10 mouse cellular contexts compared by ENCODE assay signal in genomic region chr19:25137907-25138820, GRCm38 (mm10).
A peak's percentile ranks its signal among the peaks of the same experiment; 100 is the strongest.
DNase-seq lines count a peak whose midpoint lies in the region; ATAC-seq lines count a peak whose summit lies in the region.
"Had no signal": no experiment of that assay in that cellular context is flagged by ENCODE, and none has a peak within 500 bp of the region (broad histone marks: within the 10 kb centered on the region; RNA-seq: fewer than 3 reads in every experiment).

No protein-coding gene starts in this region.

- H3K9ac ChIP-seq in neural tube, embryonic 15.5 days (replicated peaks) = no peak overlapping the region
- no peak overlapping the region for H3K9ac ChIP-seq in forebrain, embryonic 11.5 days (ENCODE audit: low read length)
- H3K9ac ChIP-seq: forebrain, embryonic 12.5 days had no signal

- DNase-seq in adrenal gland, postnatal 36 days = peak; percentile 31 to 41
- DNase-seq in adrenal gland, adult 18-20 months (ENCODE audit: low spot score in 2 of 2) = no peak
- peak; percentile 75 for DNase-seq in A20 (ENCODE audit: low read depth, low spot score)
- peak; percentile 2 for DNase-seq in lung, postnatal 14 days
- DNase-seq in urinary bladder, adult 2 months (ENCODE audit: low spot score) = no peak
- no peak for DNase-seq in forebrain, embryonic 11.5 days (ENCODE audit: low spot score)
- DNase-seq: cerebellum, postnatal 14 days had no signal

- no peak overlapping the region for H3K27ac ChIP-seq in neural tube, embryonic 15.5 days (replicated peaks)
- no peak overlapping the region for H3K27ac ChIP-seq in forebrain, embryonic 11.5 days (ENCODE audit: low read depth, low read length)
- H3K27ac ChIP-seq: forebrain, embryonic 12.5 days had no signal

- WGBS in neural tube, embryonic 15.5 days = 84% methylated on average over 16 of the region's 16 CpGs
- 87% methylated on average over 16 of the region's 16 CpGs for WGBS in forebrain, embryonic 11.5 days

- no peaks in the 10 kb centered on the region for H3K27me3 ChIP-seq in neural tube, embryonic 15.5 days (replicated peaks)
- H3K27me3 ChIP-seq in forebrain, embryonic 11.5 days (ENCODE audit: control insufficient read depth, insufficient read depth, low read length) = no peaks in the 10 kb centered on the region
- H3K27me3 ChIP-seq: forebrain, embryonic 12.5 days had no signal

- H3K36me3 ChIP-seq in neural tube, embryonic 15.5 days = no peaks in the 10 kb centered on the region
- no peaks in the 10 kb centered on the region for H3K36me3 ChIP-seq in forebrain, embryonic 11.5 days (ENCODE audit: control insufficient read depth, insufficient read depth, low read length)
- H3K36me3 ChIP-seq: forebrain, embryonic 12.5 days had no signal

- H3K4me1 ChIP-seq in neural tube, embryonic 15.5 days = no peaks in the 10 kb centered on the region
- H3K4me1 ChIP-seq in forebrain, embryonic 11.5 days (replicated peaks; ENCODE audit: control insufficient read depth, insufficient read depth, low read length) = no peaks in the 10 kb centered on the region
- H3K4me1 ChIP-seq: forebrain, embryonic 12.5 days had no signal

- H3K4me3 ChIP-seq in neural tube, embryonic 15.5 days (replicated peaks) = no peak overlapping the region
- H3K4me3 ChIP-seq in forebrain, embryonic 11.5 days (ENCODE audit: low read depth, low read length) = no peak overlapping the region
- H3K4me3 ChIP-seq: forebrain, embryonic 12.5 days had no signal

- peak; percentile 59 to 79 for ATAC-seq in hematopoietic stem cell, adult 5-6 weeks (replicated peaks in 1 of 2; ENCODE audit: insufficient read depth in 1 of 2, low FRiP score in 2 of 2, low TSS enrichment in 1 of 2, low read depth in 1 of 2, poor library complexity in 2 of 2, severe bottlenecking in 2 of 2)
- ATAC-seq in neural tube, embryonic 15.5 days (ENCODE audit: low FRiP score) = no peak
- no peak for ATAC-seq in forebrain, embryonic 11.5 days (replicated peaks; ENCODE audit: low FRiP score)

- no peaks in the 10 kb centered on the region for H3K9me3 ChIP-seq in neural tube, embryonic 15.5 days (replicated peaks)
- H3K9me3 ChIP-seq in forebrain, embryonic 11.5 days (ENCODE audit: control insufficient read depth, low read length) = no peaks in the 10 kb centered on the region
- H3K9me3 ChIP-seq: forebrain, embryonic 12.5 days had no signal

- no peak overlapping the region for H3K4me2 ChIP-seq in neural tube, embryonic 15.5 days
- no peak overlapping the region for H3K4me2 ChIP-seq in forebrain, embryonic 11.5 days (ENCODE audit: low read depth, low read length, severe bottlenecking)
- H3K4me2 ChIP-seq: forebrain, embryonic 12.5 days had no signal

Comparison
In these comparisons a context has a peak if more than half of its experiments do, and no peak if none do; other contexts are left out.
1. DNase-seq: peak in adrenal gland, postnatal 36 days (2 of 2), A20 (single experiment) and lung, postnatal 14 days (single experiment); none in adrenal gland, adult 18-20 months (0 of 2), urinary bladder, adult 2 months (single experiment) and forebrain, embryonic 11.5 days (single experiment).
2. ATAC-seq: peak in hematopoietic stem cell, adult 5-6 weeks (2 of 2); none in neural tube, embryonic 15.5 days (single experiment) and forebrain, embryonic 11.5 days (single experiment).